Mouse (Mus musculus): ENCODE data around the gene Gm13285. TPM values are rescaled to one million over a fixed set of nuclear protein-coding genes. Genes with fewer than 3 reads are reported as not detected.
"Not testable (repeated sequence)": the region's sequence is repeated elsewhere in the genome, so short reads cannot be mapped to it uniquely, and the experiment has no call there.

Gm13285 gene
- not detected for total RNA-seq (2022)

DNA sequence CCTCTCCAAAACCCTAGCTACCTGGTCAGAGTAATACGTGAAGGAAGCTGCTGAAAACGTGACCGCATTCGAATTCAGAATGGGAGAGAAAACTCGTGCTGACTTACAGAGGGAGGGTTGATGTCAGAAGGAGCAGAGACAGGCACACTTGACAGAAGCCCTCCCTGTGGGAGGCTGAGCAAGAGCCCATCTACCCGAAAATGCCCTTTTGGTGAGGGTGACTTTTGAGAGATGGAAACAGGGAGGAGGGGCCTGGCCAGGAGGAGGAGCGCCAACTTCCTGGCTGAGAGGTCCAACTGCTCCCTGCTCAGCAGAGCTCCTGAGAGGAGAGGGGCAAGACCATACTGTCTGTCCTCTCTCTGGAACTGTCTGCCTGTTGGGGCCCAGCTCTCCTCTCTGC, at the start of gene Gm13285:
Gene Gm13285, plus strand, starts transcription at position 301 of the 400 bp plus-strand sequence.
- DNase-seq (ENCODE audit: low spot score in 2 of 2), result not testable (repeated sequence)

GRCm38 (mm10) chr4:88749926-88750325, 49.5 kb upstream of the Gm13285 start:
- DNase-seq (ENCODE audit: low spot score in 2 of 2), result no peak

- peak; percentile 72 to 82 for DNase-seq (ENCODE audit: low spot score in 2 of 2)
Measured at GRCm38 (mm10) chr4:88754818-88755340, 44.6 kb upstream of the Gm13285 start, which contains the start of gene Gm13271. Gene Gm13271, plus strand, starts transcription at chr4:88754868.

GRCm38 (mm10) chr4:88756581-88757513, 42.6 kb upstream of the Gm13285 start:
- not testable (repeated sequence) for DNase-seq (ENCODE audit: low spot score in 2 of 2)

DNA sequence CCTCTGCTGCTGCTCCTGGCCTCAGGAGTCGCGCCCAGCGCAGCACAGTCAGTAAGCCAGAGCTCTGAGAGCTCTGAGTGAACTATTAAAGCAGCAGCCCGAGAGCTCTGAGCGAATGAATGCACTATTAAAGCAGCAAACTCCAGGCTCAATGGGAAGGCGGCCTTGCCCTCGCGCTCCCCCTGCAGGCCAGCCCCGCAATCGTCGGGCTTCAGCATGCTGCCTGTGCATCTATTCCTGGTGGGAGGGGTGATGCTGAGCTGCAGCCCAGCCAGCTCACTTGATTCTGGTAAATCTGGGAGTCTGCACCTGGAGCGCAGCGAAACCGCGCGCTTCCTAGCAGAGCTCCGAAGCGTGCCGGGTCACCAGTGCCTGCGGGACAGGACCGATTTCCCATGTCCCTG, 41.8 kb upstream of the Gm13285 start:
- DNase-seq (ENCODE audit: low spot score in 2 of 2), result peak; percentile 92 to 94

DNA sequence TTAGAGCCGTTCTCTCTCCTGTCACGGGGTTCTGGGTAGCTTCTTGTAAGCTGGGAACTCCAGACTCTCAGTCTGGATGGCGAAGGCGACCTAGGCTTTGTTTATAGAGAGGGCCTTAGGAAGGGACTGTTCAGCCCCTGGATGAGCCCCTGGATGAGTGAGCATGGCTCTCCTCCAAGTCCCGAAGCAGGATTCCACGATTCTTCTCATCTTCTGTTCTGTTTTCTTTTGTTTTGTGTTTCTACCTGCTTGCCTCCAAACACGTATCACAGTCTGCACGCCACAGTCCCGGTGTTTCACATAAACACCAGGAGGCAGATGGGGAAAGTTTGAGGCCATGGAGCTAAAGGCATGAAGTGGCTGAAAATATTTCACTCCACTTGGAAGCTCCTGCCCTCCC, 40.7 kb upstream of the Gm13285 start:
- DNase-seq (ENCODE audit: low spot score in 2 of 2), result peak in 1 of 2 experiments; percentile 17

- peak in 1 of 2 experiments; percentile 47 for DNase-seq (ENCODE audit: low spot score in 2 of 2)
Measured at GRCm38 (mm10) chr4:88759610-88760268, 39.7 kb upstream of the Gm13285 start, which contains the start of gene Gm13283. Gene Gm13283, plus strand, starts transcription at chr4:88760119.

- peak; percentile 41 to 50 for DNase-seq (ENCODE audit: low spot score in 2 of 2)
Measured at GRCm38 (mm10) chr4:88760431-88760830, 39.0 kb upstream of the Gm13285 start.

DNA sequence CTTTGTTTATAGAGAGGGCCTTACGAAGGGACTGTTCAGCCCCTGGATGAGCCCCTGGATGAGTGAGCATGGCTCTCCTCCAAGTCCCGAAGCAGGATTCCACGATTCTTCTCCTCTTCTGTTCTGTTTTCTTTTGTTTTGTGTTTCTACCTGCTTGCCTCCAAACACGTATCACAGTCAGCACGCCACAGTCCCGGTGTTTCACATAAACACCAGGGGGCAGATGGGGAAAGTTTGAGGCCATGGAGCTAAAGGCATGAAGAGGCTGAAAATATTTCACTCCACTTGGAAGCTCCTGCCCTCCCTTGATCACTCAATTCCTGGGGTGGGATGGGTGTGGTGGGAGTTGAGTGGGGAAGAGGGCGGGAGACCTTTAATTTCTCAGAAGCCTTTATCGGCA, 37.7 kb upstream of the Gm13285 start:
- DNase-seq (ENCODE audit: low spot score in 2 of 2), result peak; percentile 70 to 78

DNA sequence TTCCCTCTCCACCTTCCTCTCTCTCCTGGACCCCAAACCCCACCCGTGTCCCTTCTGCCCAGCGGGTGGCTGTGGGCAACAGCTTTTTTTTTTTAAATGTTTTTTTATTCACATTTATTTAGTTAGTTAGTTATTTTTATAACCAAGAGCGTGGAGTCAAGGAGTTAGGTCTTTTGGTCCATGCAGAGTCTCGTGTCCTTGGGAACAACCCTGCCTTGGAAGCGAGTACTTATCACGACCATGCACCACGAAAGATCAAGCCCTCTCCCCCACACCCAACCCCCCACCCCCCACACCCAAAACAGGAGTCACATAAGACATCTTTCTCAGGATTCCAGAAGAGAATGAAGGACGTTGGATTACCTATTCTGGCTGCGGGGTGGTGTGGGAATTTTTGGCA, 37.1 kb upstream of the Gm13285 start:
- not testable (repeated sequence) for DNase-seq (ENCODE audit: low spot score in 2 of 2)

- DNase-seq (ENCODE audit: low spot score in 2 of 2), result peak in 1 of 2 experiments; percentile 14
Measured at GRCm38 (mm10) chr4:88763384-88764018, 36.0 kb upstream of the Gm13285 start.

DNA sequence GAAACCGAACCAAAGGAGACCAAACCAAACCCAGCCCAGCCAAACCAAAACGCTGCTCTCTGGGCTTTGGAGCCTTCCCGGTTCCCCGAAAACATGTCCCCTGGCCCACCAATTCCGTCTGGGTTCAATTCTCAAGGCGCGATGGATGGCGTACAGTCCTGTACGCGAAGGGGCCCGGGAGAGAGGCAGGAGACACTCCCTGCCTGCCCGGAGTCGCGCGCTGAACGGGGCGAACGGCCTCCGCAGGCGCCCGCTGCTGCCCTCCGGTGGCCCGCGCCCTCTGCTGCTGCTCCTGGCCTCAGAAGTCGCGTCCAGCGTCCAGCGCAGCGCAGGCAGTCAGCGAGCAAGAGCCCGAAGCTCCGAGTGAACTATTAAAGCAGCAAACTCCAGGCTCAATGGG, 25.9 kb upstream of the Gm13285 start, which contains the start of gene Gm13290:
Gene Gm13290, plus strand, starts transcription at position 301 of the 400 bp plus-strand sequence.
- DNase-seq (ENCODE audit: low spot score in 2 of 2), result not testable (repeated sequence)

DNA sequence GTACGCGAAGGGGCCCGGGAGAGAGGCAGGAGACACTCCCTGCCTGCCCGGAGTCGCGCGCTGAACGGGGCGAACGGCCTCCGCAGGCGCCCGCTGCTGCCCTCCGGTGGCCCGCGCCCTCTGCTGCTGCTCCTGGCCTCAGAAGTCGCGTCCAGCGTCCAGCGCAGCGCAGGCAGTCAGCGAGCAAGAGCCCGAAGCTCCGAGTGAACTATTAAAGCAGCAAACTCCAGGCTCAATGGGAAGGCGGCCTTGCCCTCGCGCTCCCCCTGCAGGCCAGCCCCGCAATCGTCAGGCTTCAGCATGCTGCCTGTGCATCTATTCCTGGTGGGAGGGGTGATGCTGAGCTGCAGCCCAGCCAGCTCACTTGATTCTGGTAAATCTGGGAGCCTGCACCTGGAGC, 22.8 kb upstream of the Gm13285 start, which contains the start of gene Gm13289:
Gene Gm13289, plus strand, starts transcription at position 301 of the 400 bp plus-strand sequence.
- not testable (repeated sequence) for DNase-seq (ENCODE audit: low spot score in 2 of 2)

DNA sequence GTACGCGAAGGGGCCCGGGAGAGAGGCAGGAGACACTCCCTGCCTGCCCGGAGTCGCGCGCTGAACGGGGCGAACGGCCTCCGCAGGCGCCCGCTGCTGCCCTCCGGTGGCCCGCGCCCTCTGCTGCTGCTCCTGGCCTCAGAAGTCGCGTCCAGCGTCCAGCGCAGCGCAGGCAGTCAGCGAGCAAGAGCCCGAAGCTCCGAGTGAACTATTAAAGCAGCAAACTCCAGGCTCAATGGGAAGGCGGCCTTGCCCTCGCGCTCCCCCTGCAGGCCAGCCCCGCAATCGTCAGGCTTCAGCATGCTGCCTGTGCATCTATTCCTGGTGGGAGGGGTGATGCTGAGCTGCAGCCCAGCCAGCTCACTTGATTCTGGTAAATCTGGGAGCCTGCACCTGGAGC, 19.9 kb upstream of the Gm13285 start, which contains the start of gene Gm13272:
Gene Gm13272, plus strand, starts transcription at position 301 of the 400 bp plus-strand sequence.
- not testable (repeated sequence) for DNase-seq (ENCODE audit: low spot score in 2 of 2)

DNA sequence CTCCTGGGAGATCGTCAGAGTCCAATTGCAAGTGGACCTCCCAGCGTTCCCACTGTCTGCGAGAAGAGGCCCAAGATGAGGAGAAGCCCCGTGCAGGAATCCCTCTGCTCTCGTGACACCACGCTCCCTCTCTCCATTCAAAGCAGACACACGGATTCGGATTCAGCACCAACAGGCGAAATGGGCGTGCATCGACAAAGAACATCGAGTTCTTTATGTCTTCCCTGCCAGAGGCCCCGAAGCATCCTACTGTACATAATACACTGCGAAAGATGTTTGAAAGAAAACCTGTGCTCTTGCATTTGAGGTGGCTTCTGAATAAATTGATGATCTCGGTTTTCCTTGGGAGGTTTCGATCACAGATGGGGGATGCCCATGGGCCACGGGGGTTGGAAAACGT, 19.1 kb upstream of the Gm13285 start:
- DNase-seq (ENCODE audit: low spot score in 2 of 2), result not testable (repeated sequence)

DNA sequence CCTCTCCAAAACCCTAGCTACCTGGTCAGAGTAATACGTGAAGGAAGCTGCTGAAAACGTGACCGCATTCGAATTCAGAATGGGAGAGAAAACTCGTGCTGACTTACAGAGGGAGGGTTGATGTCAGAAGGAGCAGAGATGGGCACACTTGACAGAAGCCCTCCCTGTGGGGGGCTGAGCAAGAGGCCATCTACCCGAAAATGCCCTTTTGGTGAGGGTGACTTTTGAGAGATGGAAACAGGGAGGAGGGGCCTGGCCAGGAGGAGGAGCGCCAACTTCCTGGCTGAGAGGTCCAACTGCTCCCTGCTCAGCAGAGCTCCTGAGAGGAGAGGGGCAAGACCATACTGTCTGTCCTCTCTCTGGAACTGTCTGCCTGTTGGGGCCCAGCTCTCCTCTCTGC, 17.6 kb upstream of the Gm13285 start, which contains the start of gene Ifnz:
Gene Ifnz, plus strand, starts transcription at position 301 of the 400 bp plus-strand sequence.
- not testable (repeated sequence) for DNase-seq (ENCODE audit: low spot score in 2 of 2)

GRCm38 (mm10) chr4:88782335-88782734, 17.1 kb upstream of the Gm13285 start:
- DNase-seq (ENCODE audit: low spot score in 2 of 2), result not testable (repeated sequence)

GRCm38 (mm10) chr4:88785409-88785808, 14.1 kb upstream of the Gm13285 start, which contains the start of gene Gm13276:
Gene Gm13276, plus strand, starts transcription at chr4:88785709.
- DNase-seq (ENCODE audit: low spot score in 2 of 2), result not testable (repeated sequence)

GRCm38 (mm10) chr4:88788402-88788801, 11.1 kb upstream of the Gm13285 start, which contains the start of gene Gm13277:
Gene Gm13277, plus strand, starts transcription at chr4:88788632.
- DNase-seq (ENCODE audit: low spot score in 2 of 2), result peak; percentile 25 to 55

- DNase-seq (ENCODE audit: low spot score in 2 of 2), result not testable (repeated sequence)
Measured at GRCm38 (mm10) chr4:88791250-88791649, 8.2 kb upstream of the Gm13285 start, which contains the start of gene Gm13278. Gene Gm13278, plus strand, starts transcription at chr4:88791550.

Data from layer of hippocampus, adult 8-10 months (tissue).